Mouse (Mus musculus) layer of hippocampus, postnatal 10 days (tissue): ENCODE measurements around the gene Dab1. TPM values are rescaled to one million over a fixed set of nuclear protein-coding genes. Genes with fewer than 3 reads are reported as not detected.

Experiments used
- DNase-seq, 2 experiments: peaks; one replicate each; pipeline ENCODE4 v3.0.0; 2021; ENCODE audit warnings: low spot score in 2 of 2
- total RNA-seq, 2 experiments: library from RNA; stranded (reverse); gene quantifications; 2 replicates each; pipeline ENCODE4 v1.2.3; 2021

Gene Dab1
- total RNA-seq, 2 experiments from 2014 or later = 147 to 158 TPM

DNA sequence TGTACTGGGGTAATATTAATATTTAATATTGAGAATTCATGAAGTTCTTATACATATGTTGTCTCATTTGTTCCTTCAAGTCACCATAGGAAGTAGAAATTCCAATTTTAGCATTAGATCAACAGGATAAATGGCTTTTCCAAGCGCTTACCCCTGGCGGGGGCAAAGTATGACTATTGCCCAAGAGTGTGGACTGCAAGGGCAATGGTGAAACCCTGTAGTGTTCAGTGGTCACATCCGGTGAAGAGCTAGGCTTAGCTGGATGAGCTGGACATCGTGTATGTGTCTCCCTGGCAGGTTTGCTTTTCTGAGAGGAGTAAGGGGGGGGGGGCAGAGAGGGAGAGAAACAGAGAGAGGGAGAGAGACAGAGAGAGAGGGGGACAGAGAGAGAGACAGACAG lies 819.6 kb downstream of the Dab1 start:
- no peak for DNase-seq

DNA sequence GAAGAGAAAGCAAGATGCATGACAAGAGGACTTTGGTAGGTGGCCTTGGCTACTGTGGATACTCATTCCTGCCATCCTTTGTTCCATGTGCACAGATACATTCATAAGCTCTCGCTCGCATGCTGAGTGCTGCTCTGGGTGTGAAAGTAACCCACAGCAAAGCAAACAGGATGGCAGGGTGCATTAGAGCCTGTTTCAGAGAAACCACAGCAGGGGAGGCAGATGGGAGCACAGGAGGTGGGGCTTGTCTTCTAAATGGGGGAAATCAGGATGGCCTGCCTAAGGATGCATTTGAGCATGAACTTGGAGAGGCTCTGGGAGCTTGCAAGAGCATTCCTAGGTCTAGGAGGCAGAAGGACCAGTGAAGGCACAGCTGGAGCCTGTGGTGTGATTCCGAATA lies 820.5 kb downstream of the Dab1 start:
- DNase-seq = peak; percentile 61 to 67

DNA sequence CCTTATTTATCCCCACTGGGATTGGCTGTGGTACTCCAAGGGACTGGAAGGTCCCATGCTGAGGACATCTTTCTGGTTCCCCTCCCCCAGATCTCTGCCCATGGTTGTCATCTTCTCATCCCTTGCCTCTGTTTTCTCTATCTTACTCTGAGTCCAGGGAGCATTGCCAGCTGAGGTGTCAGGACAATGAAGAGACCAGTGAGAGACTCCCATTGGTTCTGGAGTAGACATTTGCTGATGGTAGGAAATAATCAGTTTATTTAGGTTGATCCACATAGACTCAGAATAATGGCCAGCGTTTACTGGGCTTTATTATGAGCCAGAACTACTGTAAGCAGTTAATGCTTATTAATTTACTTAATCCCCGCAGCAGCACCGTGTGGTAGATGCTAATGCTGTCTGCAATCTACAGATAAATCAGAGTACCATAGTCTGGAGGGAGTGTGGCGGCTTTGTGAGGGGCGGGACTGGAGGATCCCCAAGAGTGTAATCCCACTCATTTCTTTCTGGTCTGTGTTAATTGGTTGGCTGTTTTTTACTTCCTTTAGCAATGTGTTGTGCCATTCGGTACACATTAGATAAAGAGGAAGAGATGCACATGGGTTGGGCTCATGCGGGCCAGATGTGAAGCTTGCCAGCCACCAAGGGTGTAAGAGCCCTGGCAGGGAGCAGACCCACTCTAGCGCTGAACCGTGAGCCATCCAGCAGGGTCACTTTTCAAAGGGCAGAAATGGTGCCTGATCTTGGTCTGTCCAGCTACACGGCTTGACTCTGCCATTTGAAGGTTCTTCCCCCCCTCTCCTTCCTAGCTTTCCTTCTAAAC lies 824.0 kb downstream of the Dab1 start:
- no peak for DNase-seq

DNA sequence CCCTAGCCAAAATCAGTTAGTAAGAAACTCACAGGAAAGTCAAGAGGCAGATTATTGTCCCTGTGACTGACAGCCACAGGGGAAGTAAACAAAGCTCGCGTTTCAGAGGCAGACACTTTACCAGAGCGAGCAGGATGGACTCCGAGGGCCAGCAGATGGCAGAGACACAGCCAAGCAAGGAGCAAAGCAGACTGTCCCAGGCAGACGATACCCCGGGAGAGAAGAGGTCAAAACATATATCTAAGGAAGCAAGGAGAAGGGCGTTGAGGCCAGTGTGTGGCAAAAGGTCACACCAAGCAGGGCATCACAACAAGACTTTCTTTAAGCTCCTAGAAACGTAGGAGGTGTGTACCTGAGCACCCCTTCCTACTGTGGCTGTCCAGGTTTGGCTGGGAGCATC lies 824.6 kb downstream of the Dab1 start:
- no peak for DNase-seq

DNA sequence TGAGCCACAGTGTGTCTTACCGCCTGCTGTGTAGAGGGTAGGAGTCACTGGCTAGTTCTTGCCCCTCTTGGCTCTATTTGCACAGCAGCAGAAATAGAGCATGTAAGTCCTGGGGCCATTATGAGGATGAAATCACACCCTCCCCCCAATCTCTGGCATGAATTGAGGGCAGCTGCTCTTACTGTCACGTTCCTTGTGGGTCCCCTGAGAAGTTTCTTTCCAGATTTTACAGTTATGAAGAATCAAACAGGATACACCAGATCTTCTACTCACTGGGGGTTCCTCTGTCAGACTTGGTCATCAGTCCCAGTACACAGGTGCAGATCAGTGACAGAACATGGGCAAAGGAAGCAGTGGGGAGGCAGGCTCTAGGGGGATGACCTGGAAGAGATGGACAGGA lies 825.8 kb downstream of the Dab1 start:
- DNase-seq = no peak

DNA sequence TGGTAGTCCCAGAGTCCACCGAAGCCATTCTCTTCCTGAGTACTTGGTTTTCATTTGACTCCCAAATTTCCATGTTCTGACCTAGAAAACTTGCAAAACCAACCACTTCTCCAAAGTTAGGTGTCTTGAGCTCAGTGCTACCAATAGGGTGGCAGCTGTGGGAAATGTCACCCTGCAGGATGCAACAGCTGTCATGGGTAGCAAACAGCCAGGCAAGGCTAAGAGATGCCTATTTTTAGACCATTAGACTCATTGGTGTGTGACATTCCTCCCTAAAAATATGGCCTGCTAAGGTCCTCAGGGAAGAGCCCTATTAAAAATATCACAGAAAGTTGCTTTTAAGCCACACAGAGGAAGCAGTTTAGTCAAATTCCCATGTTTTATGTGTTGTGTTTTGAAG lies 829.0 kb downstream of the Dab1 start:
- no peak for DNase-seq

DNA sequence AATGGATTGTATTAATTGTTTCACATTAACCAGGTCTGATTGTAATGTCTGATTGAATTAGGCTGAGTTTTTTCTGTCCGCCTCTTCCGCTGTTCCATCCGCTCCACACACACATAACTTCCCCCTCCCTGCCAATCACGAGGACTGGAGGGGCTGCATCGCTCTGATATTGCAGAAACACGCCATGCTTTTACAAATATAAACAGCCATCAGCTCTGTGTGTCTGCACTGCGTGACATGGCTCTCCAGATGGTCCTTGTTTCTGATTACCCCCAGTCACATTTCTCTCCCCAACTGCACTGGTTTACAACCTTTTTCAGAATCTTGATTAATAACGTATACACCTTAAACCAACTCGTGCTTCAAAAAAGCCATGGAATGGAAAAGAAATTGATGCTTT lies 831.5 kb downstream of the Dab1 start:
- no peak for DNase-seq

DNA sequence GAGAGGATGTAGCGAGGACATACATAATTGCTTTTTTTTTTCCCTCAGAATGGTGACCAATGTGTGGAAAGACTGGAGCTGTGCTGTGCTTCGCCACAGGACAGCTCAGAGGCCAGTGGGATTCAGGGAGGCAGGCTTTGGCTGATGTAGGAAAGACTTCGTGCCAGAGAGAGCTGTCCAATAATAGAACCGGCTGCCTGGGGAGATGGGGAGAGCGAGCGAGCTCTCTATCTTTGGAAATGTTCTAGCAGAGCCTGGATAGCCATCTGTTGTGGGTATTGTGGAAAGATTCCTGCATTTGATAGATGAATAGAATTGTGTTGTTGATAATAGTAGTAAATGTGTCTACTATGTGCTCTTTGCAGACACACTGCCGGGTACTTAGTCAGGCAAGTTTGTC lies 833.4 kb downstream of the Dab1 start:
- peak; percentile 56 to 64 for DNase-seq

DNA sequence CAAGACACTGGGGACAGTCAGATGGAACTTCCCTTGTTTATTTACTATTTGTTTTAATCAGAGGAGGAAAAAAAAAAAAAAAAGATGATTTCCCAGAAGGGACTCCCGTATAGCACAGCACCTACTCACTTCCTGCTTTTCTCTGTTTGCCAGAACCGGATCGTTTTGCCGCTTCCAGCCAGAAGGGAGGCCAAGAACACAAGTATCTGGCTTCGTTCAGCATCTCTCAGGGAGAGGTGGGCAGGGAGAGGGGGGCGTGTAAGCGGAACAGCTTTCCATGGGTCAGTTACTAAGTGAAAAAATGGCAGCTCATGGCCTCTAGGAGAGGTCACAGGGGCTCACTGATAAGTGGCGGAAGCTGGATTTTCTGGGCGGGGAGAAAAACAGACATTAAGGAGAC lies 836.0 kb downstream of the Dab1 start:
- no peak for DNase-seq

DNA sequence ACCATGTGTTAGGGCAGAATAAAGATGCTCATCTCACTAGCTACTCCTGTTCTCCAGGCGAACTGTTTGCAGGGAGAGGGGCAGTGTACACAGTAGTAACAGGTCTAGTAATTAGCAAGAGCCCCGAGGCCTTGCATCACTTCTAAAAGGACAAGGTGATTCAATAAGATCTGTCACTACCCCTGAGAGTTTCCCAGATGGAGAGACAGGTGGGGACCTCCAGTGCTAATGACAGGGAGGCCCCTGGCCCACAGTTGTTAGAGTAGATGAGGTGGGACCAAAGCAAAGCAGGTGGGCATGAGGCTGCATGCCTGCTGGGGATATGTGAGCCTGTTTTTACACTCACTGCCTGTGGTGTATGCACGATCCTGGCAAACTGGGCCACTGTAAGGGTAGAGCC lies 836.6 kb downstream of the Dab1 start:
- no peak for DNase-seq

DNA sequence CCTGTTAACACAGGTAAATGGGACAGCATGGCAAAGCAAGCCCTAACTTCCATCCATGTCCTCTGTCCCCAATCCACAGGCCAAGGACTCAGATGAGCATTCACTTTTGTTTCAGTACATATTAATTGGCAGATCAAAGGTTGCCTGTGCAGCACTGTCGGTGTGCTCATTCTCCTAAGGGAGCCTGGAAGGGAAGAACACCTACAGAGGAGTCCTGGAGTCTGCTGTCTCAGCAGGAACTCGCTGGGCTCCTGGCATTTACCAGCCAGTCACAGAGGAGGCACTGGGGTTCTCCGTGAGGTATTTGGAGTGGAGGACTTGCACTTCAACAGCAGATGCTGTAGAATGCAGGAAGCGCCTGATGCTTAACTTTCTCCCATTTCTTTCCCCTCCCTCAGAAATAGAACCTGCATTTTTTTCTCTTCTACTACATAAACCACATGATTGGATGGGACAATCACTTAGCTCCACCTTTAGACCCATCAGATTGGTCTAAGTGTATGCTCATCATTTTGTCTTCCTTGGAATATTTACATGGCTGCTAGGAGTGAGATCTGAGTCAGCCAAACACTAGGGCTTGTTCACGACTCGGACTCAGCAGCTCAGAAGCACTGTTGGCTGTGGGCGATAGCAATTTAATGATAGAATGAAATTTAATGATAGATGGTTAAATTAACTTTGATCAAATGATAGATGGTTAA lies 837.2 kb downstream of the Dab1 start:
- no peak for DNase-seq

DNA sequence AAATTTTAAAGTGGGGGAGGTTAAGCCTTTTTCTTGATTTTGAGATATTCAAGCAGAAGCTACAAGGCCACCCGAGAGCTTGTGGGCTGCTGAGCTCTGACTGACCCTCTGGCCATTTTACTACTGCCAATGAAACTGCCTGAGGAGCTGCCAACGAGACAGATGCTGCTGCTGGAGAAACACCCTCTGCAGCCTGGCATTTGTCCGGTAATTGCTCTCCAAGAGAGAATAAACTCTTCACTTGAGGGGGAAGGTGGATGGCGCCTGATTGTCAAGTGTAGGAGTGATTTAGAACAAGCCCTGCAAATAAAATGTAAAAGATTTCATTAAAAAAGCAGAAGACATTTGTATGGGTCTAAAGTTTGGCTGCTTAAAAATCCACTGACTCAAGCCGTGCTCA lies 839.6 kb downstream of the Dab1 start:
- DNase-seq = peak; percentile 49 to 59

DNA sequence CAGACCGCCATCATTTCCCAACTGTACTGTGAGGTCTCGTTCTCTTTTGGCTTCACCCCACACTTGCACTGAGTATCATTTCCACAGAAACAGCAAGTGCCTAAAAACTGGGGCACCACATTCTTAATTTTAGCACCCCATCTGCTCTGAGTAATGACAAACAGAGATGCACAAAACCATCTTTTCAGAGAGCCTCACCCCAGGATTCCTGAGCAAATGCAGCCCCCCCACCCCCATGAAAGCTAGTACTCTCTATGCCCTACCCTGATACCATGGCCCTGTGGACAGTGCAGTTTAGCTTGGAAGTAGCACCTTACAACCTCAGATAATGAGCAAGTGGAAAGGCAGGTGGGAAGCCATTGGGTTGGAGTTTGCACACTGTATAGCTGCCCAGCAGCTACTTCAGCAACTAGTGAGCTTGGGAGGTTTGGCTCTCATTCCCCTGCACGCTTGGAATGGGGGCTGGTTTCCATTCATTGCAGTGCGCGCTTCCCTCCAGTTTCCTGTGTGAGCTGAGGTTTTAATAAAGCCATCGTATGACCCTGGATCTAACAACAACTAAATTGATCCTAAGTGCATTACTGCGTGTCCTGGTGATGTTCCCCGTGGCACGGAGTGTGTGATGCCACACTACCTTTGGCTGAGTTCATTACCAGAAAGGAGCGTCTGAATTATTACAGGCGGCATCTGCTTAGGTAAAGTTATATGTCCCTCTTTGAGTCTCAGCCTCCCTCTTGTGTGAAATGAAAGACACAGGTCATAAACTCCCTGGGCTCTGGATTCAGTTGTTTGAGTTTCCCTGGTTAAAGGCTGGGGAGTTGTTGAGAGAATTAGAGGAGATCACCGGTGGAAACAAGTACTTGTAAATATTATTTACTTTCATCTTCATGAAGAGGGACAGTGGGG lies 842.2 kb downstream of the Dab1 start:
- no peak for DNase-seq

DNA sequence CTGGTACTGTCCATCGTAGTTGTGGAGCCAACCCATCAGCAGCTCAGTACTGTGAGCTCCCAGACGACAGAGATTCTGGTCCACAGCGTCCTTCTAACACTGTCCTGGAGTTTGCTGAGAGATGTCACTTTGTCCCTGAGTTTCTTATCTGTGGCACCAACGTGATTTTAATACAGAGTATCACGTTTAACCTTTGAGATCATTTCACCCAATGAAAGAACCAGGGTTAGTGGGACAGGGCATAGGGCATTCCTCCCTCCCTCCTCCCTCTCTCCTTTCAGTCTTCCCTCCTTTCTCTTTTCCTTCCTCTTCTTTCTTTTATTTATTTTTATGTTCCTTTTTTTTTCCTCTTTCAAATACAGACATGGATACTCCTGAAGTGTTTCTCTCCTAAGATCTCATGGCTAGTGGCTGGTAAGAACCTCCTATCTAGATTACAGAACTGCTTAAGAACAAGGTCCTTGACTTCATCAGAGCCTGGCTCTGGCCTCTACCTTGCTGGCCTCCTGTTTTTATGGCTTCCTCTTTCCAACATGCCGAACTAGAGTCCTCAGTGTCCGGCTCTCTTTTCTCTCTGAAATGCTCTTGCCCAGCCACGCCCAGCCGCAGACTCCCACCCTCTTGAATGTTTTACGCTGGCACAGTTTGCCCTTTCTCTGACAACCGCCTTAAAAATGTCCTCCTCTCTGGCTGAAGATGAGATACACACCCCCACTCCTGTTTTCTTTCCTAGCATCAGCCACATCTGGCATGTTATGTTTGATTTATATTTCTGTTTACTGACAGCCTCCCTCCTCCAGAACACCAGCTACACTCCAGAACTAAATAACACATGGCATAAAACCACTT lies 844.0 kb downstream of the Dab1 start:
- no peak for DNase-seq

DNA sequence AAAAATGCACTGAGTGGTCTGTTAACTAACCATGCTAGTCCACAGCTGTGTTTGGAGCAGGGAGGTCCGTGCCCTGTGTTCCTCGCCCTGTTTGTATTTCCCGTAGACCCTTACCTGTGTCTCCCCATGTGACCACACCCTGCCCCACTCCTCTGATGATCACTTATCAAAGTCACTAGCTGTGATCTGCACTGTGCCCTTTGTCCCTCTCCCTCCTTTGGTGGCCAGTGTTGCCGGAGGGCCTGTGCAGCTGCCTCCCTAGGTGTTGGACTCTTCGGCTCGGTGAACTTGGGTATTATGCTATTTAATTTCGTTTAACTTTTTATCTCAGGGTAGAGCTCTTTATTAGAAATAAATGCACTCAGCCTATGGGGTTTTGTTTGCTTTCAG lies 844.6 kb downstream of the Dab1 start:
- DNase-seq = no peak

DNA sequence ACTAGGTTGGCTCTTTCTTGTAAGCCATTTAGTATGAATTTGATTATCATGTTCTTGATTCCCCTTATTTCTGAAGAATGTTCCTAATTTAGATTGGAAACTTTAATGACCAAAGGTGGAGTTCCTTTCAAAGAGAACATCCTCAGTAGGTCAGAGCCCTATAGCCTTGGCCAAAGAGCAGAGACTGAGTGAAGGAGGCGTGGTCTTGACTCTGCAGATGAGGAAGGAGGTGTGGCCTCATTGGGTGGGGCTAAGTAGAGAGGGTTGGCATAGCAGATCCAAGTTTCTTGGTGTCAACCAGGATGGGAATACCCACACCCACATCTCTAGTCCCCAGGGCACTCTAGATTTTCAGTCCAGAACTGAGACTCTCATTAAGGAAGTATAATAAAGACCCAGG lies 846.4 kb downstream of the Dab1 start:
- DNase-seq = no peak

DNA sequence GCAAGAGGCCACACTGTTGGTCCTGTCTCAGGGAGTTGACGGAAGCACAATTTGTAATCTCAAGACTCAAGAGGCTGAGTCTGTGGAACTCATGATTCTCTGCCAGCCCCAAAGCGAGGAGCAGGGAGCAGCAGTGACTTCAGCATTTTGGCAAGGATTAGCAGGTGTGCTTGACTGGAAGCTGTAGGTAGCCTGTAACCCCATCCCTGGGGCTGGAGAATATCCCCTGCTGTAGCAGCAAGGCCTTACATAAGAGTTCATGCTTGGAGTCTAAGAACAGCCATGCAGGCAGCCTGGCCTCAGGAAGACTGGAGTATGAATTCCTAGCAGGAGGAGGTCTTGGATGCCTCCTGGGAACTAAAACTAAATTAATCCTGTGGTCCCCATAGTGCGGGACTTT lies 849.5 kb downstream of the Dab1 start:
- DNase-seq = no peak

DNA sequence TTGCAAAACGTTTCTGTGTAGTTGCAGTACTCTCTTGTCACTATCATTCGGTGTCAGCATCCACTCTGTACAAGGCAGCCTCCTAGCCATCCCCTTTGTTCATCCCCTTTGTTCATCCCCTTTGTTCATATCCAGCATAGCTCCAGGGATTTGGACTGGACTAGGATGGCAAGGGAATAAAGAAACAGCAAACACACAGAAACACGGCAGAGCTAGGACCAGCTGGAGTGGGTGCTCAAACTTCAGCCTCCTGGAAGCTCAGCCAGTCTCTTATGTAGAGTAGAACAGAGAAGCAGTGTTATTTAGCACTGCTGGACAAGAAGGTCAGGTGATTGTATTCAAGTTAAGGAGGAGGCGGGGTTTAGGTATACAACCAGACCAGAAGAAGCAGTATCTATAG lies 853.8 kb downstream of the Dab1 start:
- no peak for DNase-seq

DNA sequence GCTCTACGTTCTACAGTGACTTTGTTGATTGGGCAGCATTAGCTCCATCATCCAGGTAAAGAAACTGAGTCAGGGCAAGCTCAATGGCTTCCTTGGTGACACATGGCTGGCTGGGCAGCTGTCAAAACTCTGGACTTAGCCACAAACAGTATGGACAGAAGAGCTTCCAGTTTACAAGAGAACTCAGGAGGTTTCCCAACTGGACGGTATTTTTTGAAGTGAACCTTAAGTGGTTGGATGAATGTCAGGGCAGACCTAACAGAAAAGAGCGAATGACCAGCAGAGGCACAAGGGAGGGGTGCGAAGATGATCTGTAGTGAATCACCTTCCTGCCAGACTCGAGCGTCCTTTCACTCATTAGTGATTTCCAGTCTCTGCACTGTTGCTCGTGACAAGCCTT lies 857.7 kb downstream of the Dab1 start:
- DNase-seq = no peak

DNA sequence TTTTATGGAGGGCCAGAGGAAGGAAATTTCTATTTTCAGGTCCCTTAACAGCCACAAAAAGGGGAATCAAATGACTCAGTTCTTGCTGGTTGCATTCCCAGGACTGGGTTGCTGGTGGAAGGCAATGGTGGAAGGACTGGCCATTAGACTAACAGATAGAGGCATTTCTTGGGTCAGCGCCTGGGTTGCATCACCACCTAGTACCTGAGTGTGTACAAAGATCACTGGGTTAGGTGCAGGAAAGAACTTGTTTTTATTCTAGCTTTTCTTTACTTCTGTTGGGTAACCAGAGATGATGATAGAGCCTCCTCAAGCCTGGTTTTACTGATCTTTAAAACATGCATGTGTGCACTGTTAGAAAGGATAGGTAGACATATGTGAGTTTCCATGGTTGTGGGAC lies 864.8 kb downstream of the Dab1 start:
- DNase-seq = no peak

DNA sequence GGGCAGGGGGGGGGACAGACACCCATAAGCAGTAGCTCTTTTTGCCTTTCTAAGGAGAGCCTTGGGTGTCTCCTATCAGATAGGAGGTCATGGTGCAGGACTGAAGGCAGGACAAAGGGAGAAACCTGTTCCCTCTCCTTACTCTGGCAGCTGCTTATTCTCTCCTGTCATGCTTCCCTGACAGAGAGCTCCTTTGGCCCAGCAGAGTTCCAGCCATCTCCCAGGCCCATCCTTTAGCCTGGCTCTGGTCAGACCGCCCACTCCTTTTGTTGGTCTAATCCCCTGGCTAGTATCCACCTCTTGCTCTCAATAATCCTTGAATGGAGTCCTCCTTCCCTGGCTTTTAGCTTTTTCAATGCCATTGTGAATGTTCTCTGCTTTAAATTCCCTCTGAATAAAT lies 878.1 kb downstream of the Dab1 start:
- no peak for DNase-seq
